Mouse (Mus musculus): ENCODE data around the gene Osbpl9. TPM values are rescaled to one million over a fixed set of nuclear protein-coding genes. Genes with fewer than 3 reads are reported as not detected.
A peak's percentile ranks its signal among the peaks of the same experiment; 100 is the strongest.

The Osbpl9 gene
- polyA plus RNA-seq, 1 experiment from 2014 or later = 53.5 TPM

DNA sequence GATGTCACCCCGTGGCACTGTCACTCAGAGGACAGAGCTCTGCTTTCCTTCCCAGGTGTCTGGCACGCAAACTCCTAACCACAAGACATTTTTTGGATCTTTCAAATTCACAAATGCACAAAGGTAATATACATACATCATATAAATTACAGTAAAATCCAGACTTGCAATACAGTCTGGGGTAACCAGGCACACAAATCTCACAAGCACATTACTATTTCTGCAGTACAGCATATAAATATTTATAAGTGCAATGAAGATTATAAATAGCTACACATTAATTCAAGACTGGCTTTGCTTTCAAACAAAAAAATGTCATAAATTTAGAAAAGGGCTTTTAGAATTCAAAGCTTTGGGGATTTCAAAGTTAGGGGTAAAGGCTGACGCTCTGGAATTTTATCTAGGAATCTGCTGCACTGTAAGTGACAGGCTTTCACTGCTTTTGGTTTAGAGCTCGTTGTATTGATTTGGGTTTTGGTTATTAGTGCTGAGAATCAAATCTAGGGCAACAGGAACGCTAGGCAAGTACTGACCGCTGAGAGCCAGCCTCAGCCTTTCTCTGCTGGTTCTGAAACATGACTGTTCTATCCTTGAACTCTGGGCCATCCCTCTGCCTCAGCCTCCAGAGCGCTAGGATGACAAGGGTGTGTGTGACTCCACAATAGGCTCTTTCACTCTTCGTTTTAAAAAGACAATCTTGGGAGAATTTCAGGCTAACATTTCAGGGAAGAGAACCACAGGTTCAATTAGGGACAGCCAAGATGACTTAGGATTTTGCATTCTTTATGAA, 16.3 kb downstream of the Osbpl9 start:
- ATAC-seq = no peak
- H3K9ac ChIP-seq (ENCODE audit: low read depth, low read length) = no peak overlapping the region
- no peaks in the 10 kb centered on the region for H3K36me3 ChIP-seq (ENCODE audit: control insufficient read depth, insufficient read depth, low read length)
- no peaks in the 10 kb centered on the region for H3K9me3 ChIP-seq (ENCODE audit: control insufficient read depth, low read length)
- H3K27ac ChIP-seq (ENCODE audit: low read length) = no peak overlapping the region
- H3K4me2 ChIP-seq (ENCODE audit: low read depth, low read length) = no peak overlapping the region
- no peaks in the 10 kb centered on the region for H3K27me3 ChIP-seq (replicated peaks; ENCODE audit: control insufficient read depth, insufficient read depth, low read length)
- 65% methylated on average over 8 of the region's 8 CpGs for WGBS
- no peak overlapping the region for H3K4me3 ChIP-seq (ENCODE audit: low read length)
- no peaks in the 10 kb centered on the region for H3K4me1 ChIP-seq (ENCODE audit: control insufficient read depth, insufficient read depth, low read length)

- Histone ChIP-seq H3K27me3 (replicated peaks; ENCODE audit: control insufficient read depth, insufficient read depth, low read length) (no peaks in the 10 kb centered on the region), H3K4me1 (ENCODE audit: control insufficient read depth, insufficient read depth, low read length) (no peaks in the 10 kb centered on the region), H3K4me2 (ENCODE audit: low read depth, low read length) (no peak overlapping the region), H3K9ac (ENCODE audit: low read depth, low read length) (no peak overlapping the region), H3K4me3 (ENCODE audit: low read length) (no peak overlapping the region), H3K27ac (ENCODE audit: low read length) (no peak overlapping the region), H3K36me3 (ENCODE audit: control insufficient read depth, insufficient read depth, low read length) (no peaks in the 10 kb centered on the region), H3K9me3 (ENCODE audit: control insufficient read depth, low read length) (no peaks in the 10 kb centered on the region)
- ATAC-seq = no peak
Observed at GRCm38 (mm10) chr4:109175677-109176076, 26.4 kb downstream of the Osbpl9 start.

- no peak overlapping the region for H3K4me3 ChIP-seq (ENCODE audit: low read length)
- H3K36me3 ChIP-seq (ENCODE audit: control insufficient read depth, insufficient read depth, low read length) = no peaks in the 10 kb centered on the region
- H3K27ac ChIP-seq (ENCODE audit: low read length) = no peak overlapping the region
- WGBS = 50% methylated on average over 7 of the region's 7 CpGs
- no peak overlapping the region for H3K4me2 ChIP-seq (ENCODE audit: low read depth, low read length)
- no peaks in the 10 kb centered on the region for H3K4me1 ChIP-seq (ENCODE audit: control insufficient read depth, insufficient read depth, low read length)
- ATAC-seq = no peak
- no peaks in the 10 kb centered on the region for H3K9me3 ChIP-seq (ENCODE audit: control insufficient read depth, low read length)
- no peak overlapping the region for H3K9ac ChIP-seq (ENCODE audit: low read depth, low read length)
- no peaks in the 10 kb centered on the region for H3K27me3 ChIP-seq (replicated peaks; ENCODE audit: control insufficient read depth, insufficient read depth, low read length)
Observed at GRCm38 (mm10) chr4:109173775-109174440, 28.2 kb downstream of the Osbpl9 start.

DNA sequence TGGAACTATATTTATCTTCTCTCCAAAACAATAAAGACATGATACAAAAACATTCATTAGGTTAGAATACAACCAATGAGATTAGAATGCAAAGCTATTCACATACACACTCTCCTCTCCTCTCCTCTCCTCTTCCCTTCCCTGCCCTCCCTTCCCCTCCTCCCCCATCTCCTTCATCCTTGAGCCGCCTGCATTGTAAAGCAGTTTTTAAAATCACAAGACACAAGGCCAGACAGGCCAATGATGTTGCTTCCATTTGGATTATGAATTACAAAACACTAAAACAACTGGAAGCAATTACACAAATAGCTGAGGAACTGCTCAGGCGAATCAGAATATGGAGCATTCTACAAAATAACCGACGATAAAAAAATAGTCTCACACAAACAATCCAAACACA, 28.7 kb downstream of the Osbpl9 start:
- H3K9ac ChIP-seq (ENCODE audit: low read depth, low read length) = no peak overlapping the region
- H3K27ac ChIP-seq (ENCODE audit: low read length) = no peak overlapping the region
- H3K9me3 ChIP-seq (ENCODE audit: control insufficient read depth, low read length) = no peaks in the 10 kb centered on the region
- no peaks in the 10 kb centered on the region for H3K4me1 ChIP-seq (ENCODE audit: control insufficient read depth, insufficient read depth, low read length)
- 71% methylated on average over 4 of the region's 4 CpGs for WGBS
- no peak overlapping the region for H3K4me2 ChIP-seq (ENCODE audit: low read depth, low read length)
- H3K36me3 ChIP-seq (ENCODE audit: control insufficient read depth, insufficient read depth, low read length) = no peaks in the 10 kb centered on the region
- ATAC-seq = no peak
- no peaks in the 10 kb centered on the region for H3K27me3 ChIP-seq (replicated peaks; ENCODE audit: control insufficient read depth, insufficient read depth, low read length)
- H3K4me3 ChIP-seq (ENCODE audit: low read length) = no peak overlapping the region

DNA sequence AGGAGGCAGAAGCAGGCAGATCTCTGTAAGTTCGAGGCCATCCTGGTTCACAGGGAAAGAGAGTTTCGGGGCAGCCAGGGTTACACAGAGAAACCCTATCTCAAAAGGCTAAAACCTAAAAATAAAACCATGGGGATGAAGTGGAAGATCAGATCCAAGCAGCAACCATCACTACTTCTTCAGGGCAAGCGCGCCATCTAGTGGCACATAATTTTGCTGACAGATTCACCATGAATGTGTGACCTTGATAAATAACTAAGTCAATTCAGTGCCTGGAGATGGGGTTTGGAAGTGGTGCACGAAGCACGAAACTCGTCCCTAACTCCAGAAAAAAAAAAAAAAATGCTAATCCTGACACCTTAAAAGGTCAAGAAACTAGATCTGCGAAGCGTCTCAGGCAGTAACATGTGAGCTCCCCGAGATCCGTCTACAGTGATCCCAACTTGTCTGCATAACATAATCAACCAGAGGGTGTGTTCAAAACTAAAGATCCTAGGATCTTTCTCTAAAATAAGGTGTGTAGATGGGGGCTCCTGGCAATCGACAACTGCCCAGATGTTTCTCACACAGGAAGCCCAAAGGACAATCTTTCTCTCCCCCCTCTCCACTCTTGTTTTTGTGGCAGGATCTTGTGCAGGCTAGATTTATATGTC, 36.4 kb downstream of the Osbpl9 start:
- ATAC-seq = no peak

DNA sequence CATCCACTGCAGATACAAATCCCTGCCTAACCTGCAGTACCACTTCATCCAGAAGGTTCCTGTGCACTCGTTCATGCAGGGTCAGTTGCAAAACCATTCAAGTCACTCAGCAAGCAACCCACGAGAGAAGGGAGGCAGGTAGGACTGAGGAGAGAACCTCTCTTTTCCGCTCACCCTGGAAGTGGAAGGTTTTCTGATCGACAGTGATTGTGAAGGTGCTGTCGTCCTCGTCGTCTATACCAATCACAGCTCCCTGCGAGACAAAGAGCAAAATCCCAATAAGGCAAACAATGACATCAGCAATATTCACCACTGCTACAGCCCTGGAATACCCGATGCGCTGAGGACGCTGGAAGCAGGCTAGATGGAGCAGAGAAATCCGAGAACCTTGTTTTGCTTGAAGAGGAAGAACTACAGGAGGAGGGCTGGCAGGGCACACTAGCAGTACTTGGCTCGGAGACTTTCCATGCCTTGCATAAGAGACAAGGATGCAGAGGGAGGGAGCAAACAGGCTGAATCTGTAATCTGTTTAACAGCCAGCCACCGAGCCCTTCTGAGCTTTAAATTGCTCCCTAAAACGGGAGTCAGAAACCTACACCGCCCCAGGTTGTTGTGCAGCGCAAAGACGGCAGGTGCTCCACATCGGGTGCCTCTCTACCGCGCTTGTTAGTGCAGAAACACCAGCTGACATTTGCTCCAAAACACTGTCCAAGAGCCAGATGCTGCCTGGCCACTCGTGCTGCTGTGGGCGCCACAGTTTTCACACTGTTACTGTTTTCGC, 45.4 kb downstream of the Osbpl9 start:
- Histone ChIP-seq H3K9ac (ENCODE audit: low read depth, low read length) (no peak overlapping the region), H3K27ac (ENCODE audit: low read length) (no peak overlapping the region), H3K4me3 (ENCODE audit: low read length) (no peak overlapping the region; the same call in 1 of the 2 replicates), H3K27me3 (replicated peaks; ENCODE audit: control insufficient read depth, insufficient read depth, low read length) (no peaks in the 10 kb centered on the region), H3K4me2 (ENCODE audit: low read depth, low read length) (peak overlapping the region; percentile 30), H3K9me3 (ENCODE audit: control insufficient read depth, low read length) (no peaks in the 10 kb centered on the region), H3K4me1 (ENCODE audit: control insufficient read depth, insufficient read depth, low read length) (peaks cover 8% of the 10 kb centered on the region), H3K36me3 (ENCODE audit: control insufficient read depth, insufficient read depth, low read length) (no peaks in the 10 kb centered on the region)
- WGBS = 31% methylated on average over 24 of the region's 24 CpGs
- peak; percentile 46; the same call in 1 of the 2 replicates for ATAC-seq

More for the DNA sequence above, 36.4 kb downstream of the Osbpl9 start:
- H3K27ac ChIP-seq (ENCODE audit: low read length) = no peak overlapping the region
- H3K36me3 ChIP-seq (ENCODE audit: control insufficient read depth, insufficient read depth, low read length) = no peaks in the 10 kb centered on the region
- no peaks in the 10 kb centered on the region for H3K9me3 ChIP-seq (ENCODE audit: control insufficient read depth, low read length)
- 35% methylated on average over 12 of the region's 12 CpGs for WGBS
- no peak overlapping the region for H3K4me3 ChIP-seq (ENCODE audit: low read length)
- H3K9ac ChIP-seq (ENCODE audit: low read depth, low read length) = no peak overlapping the region
- H3K4me2 ChIP-seq (ENCODE audit: low read depth, low read length) = no peak overlapping the region
- H3K27me3 ChIP-seq (replicated peaks; ENCODE audit: control insufficient read depth, insufficient read depth, low read length) = no peaks in the 10 kb centered on the region
- H3K4me1 ChIP-seq (ENCODE audit: control insufficient read depth, insufficient read depth, low read length) = no peaks in the 10 kb centered on the region

DNA sequence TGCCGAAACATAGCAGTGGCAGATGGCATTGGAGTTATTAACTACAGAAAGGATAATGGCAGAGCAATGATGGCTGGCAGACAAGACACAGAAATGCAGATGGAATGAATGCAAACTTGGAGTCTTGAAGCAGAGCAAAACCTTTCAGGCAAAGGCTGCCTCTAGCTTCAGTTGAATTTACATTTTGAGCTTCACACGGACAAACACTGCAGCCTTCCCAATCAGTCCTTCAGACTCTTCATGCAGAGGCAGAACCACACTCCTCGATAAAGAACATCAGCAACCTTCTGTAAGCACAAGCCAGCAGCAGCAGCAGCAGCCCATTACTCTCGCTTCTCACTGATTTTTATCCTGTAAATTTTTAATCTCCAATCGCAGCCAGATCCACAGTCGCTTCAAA, 46.0 kb downstream of the Osbpl9 start:
- Histone ChIP-seq H3K36me3 (ENCODE audit: control insufficient read depth, insufficient read depth, low read length) (no peaks in the 10 kb centered on the region), H3K9ac (ENCODE audit: low read depth, low read length) (no peak overlapping the region), H3K27me3 (replicated peaks; ENCODE audit: control insufficient read depth, insufficient read depth, low read length) (no peaks in the 10 kb centered on the region), H3K4me3 (ENCODE audit: low read length) (no peak overlapping the region), H3K9me3 (ENCODE audit: control insufficient read depth, low read length) (no peaks in the 10 kb centered on the region), H3K4me2 (ENCODE audit: low read depth, low read length) (no peak overlapping the region), H3K4me1 (ENCODE audit: control insufficient read depth, insufficient read depth, low read length) (peaks cover 8% of the 10 kb centered on the region), H3K27ac (ENCODE audit: low read length) (no peak overlapping the region)
- ATAC-seq = no peak
- 69% methylated on average over 6 of the region's 6 CpGs for WGBS

DNA sequence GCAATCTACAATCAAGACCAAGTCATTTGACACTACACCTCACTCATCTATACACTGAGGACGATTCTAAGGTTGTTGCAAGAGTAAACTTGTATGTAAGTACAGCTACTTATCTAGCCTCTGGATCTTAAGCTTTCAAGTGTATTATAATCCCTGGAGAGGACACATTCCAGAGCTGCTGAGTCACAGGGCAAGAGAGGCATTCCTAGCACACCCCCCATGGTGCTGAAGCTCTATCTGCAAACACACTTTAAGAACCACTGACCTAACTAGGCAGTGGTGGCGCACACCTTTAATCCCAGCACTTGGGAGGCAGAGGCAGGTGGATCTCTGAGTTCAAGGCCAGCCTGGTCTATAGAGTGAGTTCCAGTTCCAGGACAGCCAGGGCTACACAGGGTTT, 51.9 kb downstream of the Osbpl9 start:
- Histone ChIP-seq H3K4me1 (ENCODE audit: control insufficient read depth, insufficient read depth, low read length) (peaks cover 7% of the 10 kb centered on the region; the same call in 1 of the 2 replicates), H3K4me3 (ENCODE audit: low read length) (no peak overlapping the region), H3K27ac (ENCODE audit: low read length) (no peak overlapping the region), H3K9me3 (ENCODE audit: control insufficient read depth, low read length) (no peaks in the 10 kb centered on the region), H3K36me3 (ENCODE audit: control insufficient read depth, insufficient read depth, low read length) (no peaks in the 10 kb centered on the region), H3K4me2 (ENCODE audit: low read depth, low read length) (no peak overlapping the region), H3K27me3 (replicated peaks; ENCODE audit: control insufficient read depth, insufficient read depth, low read length) (no peaks in the 10 kb centered on the region), H3K9ac (ENCODE audit: low read depth, low read length) (no peak overlapping the region)
- no peak for ATAC-seq
- WGBS = 59% methylated on average over 2 of the region's 2 CpGs

GRCm38 (mm10) chr4:109149411-109149810, 52.7 kb downstream of the Osbpl9 start:
- 87% methylated on average over 2 of the region's 2 CpGs for WGBS
- ATAC-seq = no peak
- Histone ChIP-seq H3K27me3 (replicated peaks; ENCODE audit: control insufficient read depth, insufficient read depth, low read length) (no peaks in the 10 kb centered on the region), H3K27ac (ENCODE audit: low read length) (no peak overlapping the region), H3K4me1 (ENCODE audit: control insufficient read depth, insufficient read depth, low read length) (0 out of 2 replicates have a peak, but pooled peaks cover 4% of the 10 kb centered on the region), H3K4me3 (ENCODE audit: low read length) (no peak overlapping the region), H3K9me3 (ENCODE audit: control insufficient read depth, low read length) (no peaks in the 10 kb centered on the region), H3K36me3 (ENCODE audit: control insufficient read depth, insufficient read depth, low read length) (no peaks in the 10 kb centered on the region), H3K4me2 (ENCODE audit: low read depth, low read length) (no peak overlapping the region), H3K9ac (ENCODE audit: low read depth, low read length) (no peak overlapping the region)
